In genomic region chr19:47699743-47700142, GRCm38 (mm10) we compare ENCODE assay signal across 14 mouse cellular contexts. TPM values are rescaled to one million over a fixed set of nuclear protein-coding genes. Genes with fewer than 3 reads are reported as not detected.
DNase-seq lines count a peak whose midpoint lies in the region; ATAC-seq lines count a peak whose summit lies in the region.
"Had no signal": no experiment of that assay in that cellular context is flagged by ENCODE, and none has a peak within 500 bp of the region (broad histone marks: within the 10 kb centered on the region; RNA-seq: fewer than 3 reads in every experiment).

No protein-coding gene starts in this region.

- no peak overlapping the region for H3K9ac ChIP-seq in stomach, embryonic 15.5 days
- H3K9ac ChIP-seq: hindbrain, embryonic 15.5 days; limb, embryonic 15.5 days; neural tube, embryonic 15.5 days had no signal

- H3K4me1 ChIP-seq in heart, embryonic 10.5 days: 0 out of 2 replicates have a peak, but pooled peaks cover 3% of the 10 kb centered on the region
- peaks cover 8% of the 10 kb centered on the region; the same call in 1 of the 2 replicates for H3K4me1 ChIP-seq in stomach, embryonic 15.5 days
- H3K4me1 ChIP-seq: hindbrain, embryonic 15.5 days; neural tube, embryonic 15.5 days had no signal

- H3K4me3 ChIP-seq in heart, embryonic 10.5 days: no peak overlapping the region
- no peak overlapping the region for H3K4me3 ChIP-seq in stomach, embryonic 15.5 days (replicated peaks)
- H3K4me3 ChIP-seq: erythroblast, embryonic 14.5 days; hindbrain, embryonic 15.5 days; limb, embryonic 15.5 days; neural tube, embryonic 15.5 days had no signal

- peak; percentile 9 for DNase-seq in heart, adult 8-10 months (ENCODE audit: low spot score)
- no peak for DNase-seq in heart, embryonic 10.5 days (ENCODE audit: low spot score)
- peak; percentile 42 for DNase-seq in ovary, adult 18-20 months (ENCODE audit: low spot score)
- no peak for DNase-seq in ovary, postnatal 10 days (ENCODE audit: low spot score)
- peak; percentile 24 for DNase-seq in adrenal gland, postnatal 25 days
- no peak for DNase-seq in left cerebral cortex, adult 18-20 months (ENCODE audit: low spot score in 2 of 2)

- ATAC-seq in stomach, embryonic 15.5 days (ENCODE audit: insufficient read depth, low FRiP score, low read depth): no peak
- ATAC-seq in activated CD4-positive, CD25-positive, alpha-beta regulatory T cell, adult 4 months: no peak

- no peak overlapping the region for H3K27ac ChIP-seq in heart, embryonic 10.5 days
- peak overlapping the region; percentile 59; the same call in 1 of the 2 replicates for H3K27ac ChIP-seq in stomach, embryonic 15.5 days
- H3K27ac ChIP-seq: hindbrain, embryonic 15.5 days; limb, embryonic 15.5 days; macrophage; neural tube, embryonic 15.5 days had no signal

- no peaks in the 10 kb centered on the region for H3K9me3 ChIP-seq in heart, embryonic 10.5 days
- H3K9me3 ChIP-seq in stomach, embryonic 15.5 days: no peaks in the 10 kb centered on the region
- H3K9me3 ChIP-seq: hindbrain, embryonic 15.5 days; limb, embryonic 15.5 days; neural tube, embryonic 15.5 days had no signal

- no peaks in the 10 kb centered on the region; the same call in 1 of the 2 replicates for H3K27me3 ChIP-seq in heart, embryonic 10.5 days (ENCODE audit: insufficient read depth, poor library complexity, severe bottlenecking)
- H3K27me3 ChIP-seq in stomach, embryonic 15.5 days (replicated peaks): no peaks in the 10 kb centered on the region
- H3K27me3 ChIP-seq: hindbrain, embryonic 15.5 days; limb, embryonic 15.5 days; neural tube, embryonic 15.5 days had no signal

- H3K36me3 ChIP-seq in heart, embryonic 10.5 days: no peaks in the 10 kb centered on the region
- H3K36me3 ChIP-seq in stomach, embryonic 15.5 days: no peaks in the 10 kb centered on the region
- H3K36me3 ChIP-seq: hindbrain, embryonic 15.5 days; limb, embryonic 15.5 days; neural tube, embryonic 15.5 days had no signal

- no peak overlapping the region for H3K4me2 ChIP-seq in stomach, embryonic 15.5 days
- H3K4me2 ChIP-seq: hindbrain, embryonic 15.5 days; limb, embryonic 15.5 days; neural tube, embryonic 15.5 days had no signal

- 59% methylated on average over 9 of the region's 9 CpGs for WGBS in heart, embryonic 10.5 days
- 33% methylated on average over 9 of the region's 9 CpGs for WGBS in stomach, embryonic 15.5 days

RNA-seq across cellular contexts. Expression of gene Col17a1, which starts 7.8 kb away (rescaled TPM):
- total RNA-seq in heart, adult 8-10 months (2022): not detected
- 0.43 and 0.63 TPM in 2 replicates for polyA plus RNA-seq in heart, embryonic 10.5 days (2016; fragmentation: Nextera tagmentation; extraction: Ambion mirVana)
- not detected in 2 replicates for total RNA-seq in adrenal gland, postnatal 25 days (2021)
- polyA plus RNA-seq in stomach, embryonic 15.5 days (2015; fragmentation: Nextera tagmentation; extraction: Ambion mirVana): 8.8 and 12.3 TPM in 2 replicates
- total RNA-seq in left cerebral cortex, adult 18-20 months (2021): under 1 TPM; 0.21 to 0.66 TPM
- polyA plus RNA-seq in activated CD4-positive, CD25-positive, alpha-beta regulatory T cell, adult 4 months (2017; shearing (Covaris generic)): not detected
- total RNA-seq: granulocyte monocyte progenitor cell, adult 5-6 weeks had no signal
- polyA plus RNA-seq: erythroblast, embryonic 14.5 days; macrophage had no signal

RNA-seq across cellular contexts. Expression of gene Sfr1, which starts 31.7 kb away (rescaled TPM):
- 10 to 100 TPM; 66.5 to 80.7 (median 72.1) TPM for total RNA-seq in heart, adult 8-10 months (2022)
- 238 and 281 TPM in 2 replicates for polyA plus RNA-seq in heart, embryonic 10.5 days (2016; fragmentation: Nextera tagmentation; extraction: Ambion mirVana)
- total RNA-seq in adrenal gland, postnatal 25 days (2021): 104 TPM in 2 replicates
- polyA plus RNA-seq in stomach, embryonic 15.5 days (2015; fragmentation: Nextera tagmentation; extraction: Ambion mirVana): 285 and 321 TPM in 2 replicates
- total RNA-seq in left cerebral cortex, adult 18-20 months (2021): 10 to 100 TPM; 89.3 to 91.6 TPM
- 100 to 1,000 TPM; 132 to 161 TPM for polyA plus RNA-seq in activated CD4-positive, CD25-positive, alpha-beta regulatory T cell, adult 4 months (2017; shearing (Covaris generic))

Comparison
In these comparisons a context has a peak if more than half of its experiments do, and no peak if none do; other contexts are left out.
1. DNase-seq: peak in heart, adult 8-10 months (single experiment), ovary, adult 18-20 months (single experiment) and adrenal gland, postnatal 25 days (single experiment); none in heart, embryonic 10.5 days (single experiment), ovary, postnatal 10 days (single experiment) and left cerebral cortex, adult 18-20 months (0 of 2).